Mouse (Mus musculus): Measurements from ENCODE around the gene Gtf2h1. TPM values are rescaled to one million over a fixed set of nuclear protein-coding genes. Genes with fewer than 3 reads are reported as not detected.
"Not testable (repeated sequence)": the region's sequence is repeated elsewhere in the genome, so short reads cannot be mapped to it uniquely, and the experiment has no call there.

Gene Gtf2h1
- 10 to 100 TPM; 32.0 to 41.3 (median 39.0) TPM for total RNA-seq (2022)

DNA sequence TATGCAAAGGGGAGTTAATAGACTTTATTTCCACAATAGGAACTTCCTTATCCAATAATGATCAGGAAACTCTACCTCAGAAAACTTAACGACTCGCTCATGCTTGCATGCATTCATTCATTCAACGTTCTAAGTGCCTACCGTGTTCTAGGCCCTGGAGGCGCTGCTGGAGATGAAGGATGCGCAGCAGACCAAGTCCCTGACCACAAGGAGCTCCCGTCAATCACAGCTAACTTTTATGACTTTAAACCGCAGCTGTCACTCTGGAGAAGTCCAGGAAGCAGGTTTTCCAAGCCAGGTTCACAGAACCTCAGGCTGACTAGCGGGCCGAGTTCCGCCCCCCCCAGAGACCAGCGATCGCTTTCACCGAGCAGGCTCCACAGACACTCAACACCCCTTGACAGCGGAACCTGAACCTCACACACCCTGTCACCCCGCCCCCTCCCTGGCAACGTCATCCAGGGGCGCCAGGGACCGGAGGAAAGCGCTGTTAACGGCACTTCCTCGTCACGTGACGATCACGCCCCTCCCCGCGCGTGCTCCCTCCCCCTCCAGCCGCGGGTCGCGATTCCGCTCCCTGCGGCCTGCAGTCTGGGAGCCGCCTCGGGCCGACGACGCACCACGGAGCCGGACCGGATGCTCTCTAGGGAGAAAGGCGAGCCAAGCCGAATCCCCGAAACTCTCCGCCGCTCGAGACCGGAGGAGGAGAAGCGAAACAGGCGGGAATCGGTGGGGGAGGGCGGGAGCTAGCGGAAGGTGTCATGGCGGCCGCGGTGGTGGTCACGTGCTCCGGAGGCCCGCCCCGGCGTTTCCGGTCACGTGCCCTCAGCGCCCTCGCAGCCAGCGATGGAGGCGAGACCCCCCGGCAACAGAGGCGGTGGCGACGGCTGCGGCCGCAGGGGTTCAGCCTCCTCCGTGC lies at the start of gene Gtf2h1, which contains the start of gene Hps5:
TSS of gene Gtf2h1 (plus strand) at position 817 of the 919 bp plus-strand sequence.
TSS of gene Hps5 (minus strand) at position 778 of the 919 bp plus-strand sequence.
- DNase-seq: peak; percentile 97

DNA sequence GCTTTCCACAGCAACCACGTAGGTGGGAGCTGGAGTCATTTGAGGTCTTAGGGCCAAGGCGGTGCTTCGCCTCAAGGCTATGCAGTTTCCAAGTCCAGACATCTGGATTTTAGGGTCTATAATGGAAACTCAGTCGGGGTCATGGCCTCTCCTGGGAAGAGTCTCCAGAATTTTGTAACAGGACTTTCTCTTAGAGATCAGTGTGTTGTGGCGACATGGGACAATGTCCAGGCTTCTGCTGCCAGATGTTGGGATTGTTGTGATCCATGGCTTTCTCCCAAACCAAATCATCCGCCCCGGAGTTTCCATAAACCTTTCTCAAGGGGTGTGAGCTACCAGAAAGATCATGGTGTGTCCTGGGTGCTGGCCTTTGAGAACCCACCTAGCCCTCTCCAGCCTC lies 49.5 kb upstream of the Gtf2h1 start:
- no peak for DNase-seq

DNA sequence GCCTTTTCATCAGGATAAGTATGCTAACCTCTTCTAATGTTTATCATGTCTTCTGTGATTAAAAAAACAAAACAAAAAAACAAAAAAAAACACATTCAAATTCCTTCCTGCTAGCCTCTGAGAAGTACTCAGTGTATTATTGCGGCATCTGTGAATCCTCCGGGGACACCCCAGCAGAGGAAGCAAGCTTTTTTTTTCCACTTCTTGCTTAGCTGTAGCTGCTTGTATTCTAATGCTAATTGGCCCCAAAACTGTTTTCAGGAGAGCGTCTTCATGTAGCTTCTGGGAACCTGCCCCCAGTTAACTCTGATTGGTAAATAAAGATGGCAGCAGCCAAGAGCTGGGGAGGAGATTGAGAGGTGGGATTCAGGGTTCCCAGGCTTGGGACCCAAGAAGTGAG lies 47.4 kb upstream of the Gtf2h1 start:
- DNase-seq: no peak

DNA sequence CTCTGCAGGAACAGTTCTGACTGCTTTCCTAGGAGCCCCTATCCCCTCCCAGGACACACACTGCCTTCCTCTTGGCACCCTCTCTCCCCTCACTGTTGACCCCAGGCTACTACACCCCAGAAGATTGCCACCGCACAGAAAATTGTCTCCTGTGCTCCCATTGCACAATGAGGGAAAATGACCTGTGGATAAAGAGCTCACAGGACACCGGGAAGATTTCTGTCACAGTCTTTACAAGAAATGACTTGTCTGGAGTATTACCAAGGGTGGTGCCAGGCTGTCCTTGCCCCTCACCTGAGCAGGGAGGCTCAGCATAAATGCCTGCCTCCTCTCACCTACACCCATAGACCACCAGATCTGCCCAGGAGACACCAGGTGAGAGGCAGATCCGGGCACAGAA lies 44.4 kb upstream of the Gtf2h1 start, which contains the start of gene Saa2:
TSS of gene Saa2 (plus strand) at position 301 of the 400 bp plus-strand sequence.
- no peak for DNase-seq

DNA sequence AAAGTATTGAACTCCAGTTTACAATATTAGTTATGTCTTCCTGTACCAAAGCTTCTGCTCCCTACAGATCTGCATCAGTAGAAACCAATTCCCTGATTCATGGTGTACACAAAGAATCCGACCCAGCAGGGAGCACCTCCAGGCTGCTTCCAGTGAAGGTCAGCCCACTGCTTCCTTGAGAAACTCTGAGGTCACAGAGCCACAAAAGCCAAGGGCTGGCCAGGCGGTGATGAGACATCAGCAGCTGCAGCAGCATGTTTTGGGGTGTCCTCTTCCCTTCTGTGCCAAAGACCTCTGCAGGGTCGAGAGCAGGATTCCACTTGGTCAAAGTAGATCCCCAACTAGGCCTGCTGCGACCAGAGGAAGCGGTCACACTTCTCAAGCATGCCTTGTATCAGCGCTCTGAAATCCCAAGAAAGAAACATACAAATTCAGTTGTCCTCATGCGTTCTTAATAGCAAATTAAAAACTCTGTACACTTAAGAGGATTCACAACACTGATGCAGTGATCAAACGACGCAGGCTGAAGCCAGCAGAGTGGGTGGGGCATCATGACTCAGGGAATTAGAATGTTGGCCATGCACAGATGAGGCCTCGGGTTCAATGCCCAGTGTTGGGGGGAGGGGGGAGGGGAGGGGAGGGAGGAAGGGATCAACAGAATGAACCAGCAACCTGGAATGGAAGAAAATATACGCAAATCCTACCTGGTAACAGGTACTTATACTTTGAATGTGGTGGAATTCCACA lies 34.7 kb upstream of the Gtf2h1 start:
- DNase-seq: peak; percentile 28

DNA sequence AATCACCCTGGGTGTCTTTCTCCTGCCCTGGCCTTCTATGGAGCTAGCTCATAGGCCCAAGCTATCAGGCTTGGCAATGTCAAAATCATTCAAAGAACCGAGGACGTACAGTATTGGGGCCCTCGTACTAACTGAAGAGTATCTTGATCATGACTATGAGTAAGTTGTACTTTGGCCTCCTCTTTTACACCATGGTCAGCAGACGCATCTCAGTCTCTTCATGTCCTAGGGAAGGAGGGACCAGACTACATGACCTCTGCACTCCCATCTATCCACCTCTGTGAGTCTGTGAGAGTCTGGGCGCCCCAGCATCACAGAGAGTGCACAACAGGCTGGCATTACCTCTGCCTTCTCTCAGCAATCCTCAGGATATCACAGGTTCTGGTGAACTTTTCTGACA lies 33.3 kb upstream of the Gtf2h1 start:
- no peak for DNase-seq

DNA sequence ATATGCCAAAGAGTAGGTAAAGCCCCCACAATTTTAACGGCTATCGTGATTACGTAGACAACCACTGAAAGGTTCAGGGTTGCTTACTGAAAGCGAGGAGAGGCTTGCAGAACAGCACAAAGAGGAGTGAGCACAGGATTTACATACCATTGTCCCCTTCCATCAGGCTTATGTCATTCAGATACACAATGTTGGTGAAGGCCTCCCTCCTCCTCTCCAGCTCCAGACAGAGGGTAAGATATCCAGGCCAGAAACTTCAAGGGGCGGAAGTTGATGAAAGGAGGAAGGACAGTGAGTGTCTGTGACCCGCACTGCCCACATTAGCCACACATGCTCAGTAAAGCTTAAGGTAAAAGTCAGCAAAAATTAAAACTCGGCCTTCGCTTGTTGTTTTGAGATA lies 31.2 kb upstream of the Gtf2h1 start:
- no peak for DNase-seq

DNA sequence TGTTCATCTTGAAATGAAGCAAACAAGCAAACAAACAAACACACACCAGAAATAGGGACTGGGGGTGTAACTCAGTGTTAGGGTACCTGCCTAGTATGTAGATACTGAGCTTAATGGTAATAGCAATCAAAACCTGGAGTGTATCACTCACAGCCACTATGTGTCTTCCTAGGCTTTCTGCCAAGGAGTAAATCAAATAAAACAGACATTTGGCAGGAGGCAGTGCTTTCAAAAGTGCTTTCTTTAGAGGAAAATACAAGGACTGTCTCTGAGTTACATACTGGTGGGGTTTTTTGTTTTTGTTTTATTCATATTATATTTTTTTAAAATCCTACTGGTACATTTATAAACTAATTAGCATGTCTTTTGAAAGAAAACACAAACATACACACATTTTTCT lies 28.5 kb upstream of the Gtf2h1 start:
- DNase-seq: no peak

DNA sequence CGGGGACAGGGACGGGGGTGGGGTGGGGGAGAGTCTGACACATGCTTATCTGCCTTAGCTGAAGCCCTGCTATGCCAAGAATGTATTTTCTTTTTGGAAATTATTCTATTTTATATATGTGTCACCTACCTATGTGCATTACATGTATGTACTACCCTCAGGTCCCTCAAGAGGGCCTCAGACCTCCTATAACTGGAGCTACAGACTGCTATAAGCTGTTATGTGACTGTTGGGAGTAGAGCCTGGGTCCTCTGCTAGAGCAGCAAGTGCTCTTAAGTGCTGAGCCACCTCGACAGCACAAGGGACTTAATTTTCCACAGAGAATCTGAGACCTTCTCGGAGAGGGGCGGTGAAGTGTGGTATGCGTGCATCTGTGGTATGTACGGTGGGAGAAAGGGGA lies 27.5 kb upstream of the Gtf2h1 start:
- DNase-seq: no peak

DNA sequence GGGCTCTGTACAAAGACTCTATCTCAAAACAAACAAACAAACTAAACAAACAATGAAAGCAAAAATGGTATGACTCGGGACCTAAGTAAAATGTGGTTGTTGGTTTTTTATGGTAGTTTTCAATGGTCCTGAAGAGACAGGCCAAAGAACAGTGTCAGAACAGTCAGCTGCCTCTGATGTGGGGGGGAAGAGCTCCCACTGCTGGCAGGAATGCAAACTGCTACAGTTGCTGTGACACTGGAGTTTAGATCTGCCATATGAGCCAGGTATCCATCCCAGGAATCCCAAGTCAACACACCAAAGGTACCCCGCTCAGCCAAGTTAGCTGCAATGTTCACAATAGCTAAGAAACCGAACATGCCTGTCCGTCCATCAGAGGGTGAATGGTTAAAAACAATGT lies 25.2 kb upstream of the Gtf2h1 start:
- DNase-seq: peak; percentile 16

DNA sequence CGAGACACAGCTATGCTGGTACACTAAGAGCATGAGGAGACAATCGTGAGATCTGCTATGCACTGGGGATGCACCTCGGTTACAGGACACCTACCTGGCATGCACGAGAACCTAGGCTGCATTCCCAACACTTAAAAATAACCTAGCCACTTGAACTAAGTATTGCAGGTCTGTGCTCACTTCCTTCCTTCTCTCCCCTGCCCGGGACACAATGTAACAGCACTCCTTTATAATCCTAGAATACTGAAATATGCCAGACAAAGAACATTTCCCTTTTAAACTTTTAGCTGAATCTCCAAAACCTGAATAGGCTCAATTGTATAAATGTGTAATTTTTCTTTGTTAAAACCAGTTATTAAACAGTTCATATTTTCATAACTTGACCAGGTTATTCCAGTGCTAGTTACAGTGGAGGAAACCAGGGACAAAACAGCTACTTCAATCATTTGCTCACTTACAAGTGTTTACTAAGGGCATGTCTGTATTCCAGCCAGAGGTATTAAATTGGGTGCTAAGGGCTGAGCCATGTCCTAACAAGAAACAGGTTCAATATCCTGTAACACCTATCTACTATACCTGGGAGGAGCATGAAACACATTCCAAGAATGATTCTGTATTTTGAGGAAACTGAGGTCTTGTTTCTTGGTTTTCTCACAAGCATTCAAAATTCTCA lies 6.6 kb upstream of the Gtf2h1 start:
- no peak for DNase-seq

DNA sequence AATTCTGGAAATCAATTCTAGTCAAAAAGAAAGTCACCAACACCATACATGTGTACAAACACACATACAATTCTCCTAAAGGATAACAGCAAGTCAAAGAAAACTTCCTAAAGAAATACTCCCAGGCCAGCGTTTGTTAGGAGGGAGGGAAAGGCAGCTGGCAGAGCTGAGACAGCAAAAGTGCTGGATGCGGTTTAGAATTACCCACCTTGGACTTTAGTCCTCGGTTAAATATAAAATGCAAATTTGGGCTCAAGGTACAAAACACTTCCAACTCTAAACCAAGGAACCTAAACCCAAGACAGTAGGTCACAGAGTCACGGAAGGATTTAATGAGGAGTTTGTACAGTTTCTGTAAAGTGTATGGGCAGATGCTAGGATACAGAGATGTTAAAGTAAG lies 2.0 kb upstream of the Gtf2h1 start:
- no peak for DNase-seq

DNA sequence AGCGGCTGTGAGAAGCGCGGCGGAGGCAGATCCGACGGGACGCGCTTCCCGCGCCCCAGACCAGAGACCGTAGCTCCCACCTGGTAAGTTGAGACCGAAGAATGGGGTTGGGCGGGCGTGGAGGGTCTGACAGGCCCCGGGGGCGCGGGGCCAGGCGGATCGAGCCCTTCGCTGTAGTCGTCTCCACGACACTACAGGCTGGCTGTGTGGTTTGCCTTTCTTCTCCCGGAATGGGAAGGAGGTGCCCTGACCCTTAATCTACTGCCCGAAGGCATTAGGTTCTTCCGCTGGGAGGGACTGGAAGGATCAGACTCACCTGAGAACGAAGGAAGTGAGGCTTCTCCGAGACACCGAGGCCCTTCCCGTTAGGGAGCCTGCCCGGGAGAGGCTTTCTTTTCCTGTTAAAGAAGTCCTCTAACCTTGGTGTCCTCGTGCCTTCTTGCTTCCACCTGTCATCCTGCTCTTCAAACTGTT lies 340 bp downstream of the Gtf2h1 start:
- DNase-seq: no peak

DNA sequence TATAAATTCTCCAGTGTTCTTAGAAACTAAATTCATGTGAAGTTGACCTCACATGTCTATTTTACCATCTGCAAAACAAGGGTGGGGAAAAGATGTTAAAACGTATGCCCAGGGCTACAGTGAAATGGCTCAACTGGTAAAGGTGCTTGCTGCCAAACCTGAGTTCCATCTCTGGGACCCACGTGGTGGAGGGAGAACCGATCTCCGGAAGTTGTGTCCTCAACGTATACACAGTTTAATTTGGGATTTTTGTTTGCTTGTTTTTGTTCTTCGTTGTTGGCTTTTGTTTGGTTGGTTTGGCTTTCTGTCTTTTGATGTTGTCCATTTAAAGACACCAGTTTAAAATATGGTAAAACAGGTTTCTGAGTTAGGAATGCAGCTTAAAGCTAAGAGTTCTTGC lies 876 bp downstream of the Gtf2h1 start:
- no peak for DNase-seq

DNA sequence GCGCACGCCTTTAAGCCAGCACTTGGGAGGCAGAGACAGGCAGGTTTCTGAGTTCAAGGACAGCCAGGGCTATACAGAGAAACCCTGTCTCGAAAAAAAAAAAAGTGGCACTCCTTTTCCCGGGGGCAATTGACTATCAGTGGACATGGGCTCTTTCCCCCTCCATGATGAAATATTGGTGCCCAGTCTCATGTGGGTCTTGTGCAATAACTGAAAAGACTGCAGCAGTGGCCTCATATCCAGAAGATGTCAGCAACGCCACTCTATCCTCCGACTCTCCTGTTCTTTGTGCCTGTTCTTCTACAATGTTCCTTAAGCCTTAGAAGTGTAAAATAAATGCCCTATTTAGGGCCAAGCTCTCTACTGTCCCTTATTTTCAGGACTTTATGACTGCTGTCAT lies 14.4 kb downstream of the Gtf2h1 start:
- no peak for DNase-seq

DNA sequence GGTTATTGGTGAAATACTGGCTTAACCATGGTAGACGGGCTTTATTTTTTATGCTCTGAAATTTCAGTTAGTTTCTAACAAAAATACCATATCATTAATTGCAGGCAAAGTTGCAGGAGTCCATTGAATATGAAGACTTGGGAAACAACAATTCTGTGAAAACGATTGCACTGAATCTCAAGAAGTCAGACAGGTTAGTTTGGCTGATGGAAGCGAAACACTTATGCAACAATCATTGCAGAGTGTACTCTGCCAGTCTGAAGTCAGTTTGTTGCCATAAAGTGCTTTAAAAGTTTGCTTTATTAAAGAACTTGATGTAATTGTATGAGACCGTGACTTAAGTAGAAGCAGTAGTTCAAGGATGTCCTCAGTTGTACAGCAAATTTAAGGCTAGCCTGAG lies 18.1 kb downstream of the Gtf2h1 start:
- no peak for DNase-seq

DNA sequence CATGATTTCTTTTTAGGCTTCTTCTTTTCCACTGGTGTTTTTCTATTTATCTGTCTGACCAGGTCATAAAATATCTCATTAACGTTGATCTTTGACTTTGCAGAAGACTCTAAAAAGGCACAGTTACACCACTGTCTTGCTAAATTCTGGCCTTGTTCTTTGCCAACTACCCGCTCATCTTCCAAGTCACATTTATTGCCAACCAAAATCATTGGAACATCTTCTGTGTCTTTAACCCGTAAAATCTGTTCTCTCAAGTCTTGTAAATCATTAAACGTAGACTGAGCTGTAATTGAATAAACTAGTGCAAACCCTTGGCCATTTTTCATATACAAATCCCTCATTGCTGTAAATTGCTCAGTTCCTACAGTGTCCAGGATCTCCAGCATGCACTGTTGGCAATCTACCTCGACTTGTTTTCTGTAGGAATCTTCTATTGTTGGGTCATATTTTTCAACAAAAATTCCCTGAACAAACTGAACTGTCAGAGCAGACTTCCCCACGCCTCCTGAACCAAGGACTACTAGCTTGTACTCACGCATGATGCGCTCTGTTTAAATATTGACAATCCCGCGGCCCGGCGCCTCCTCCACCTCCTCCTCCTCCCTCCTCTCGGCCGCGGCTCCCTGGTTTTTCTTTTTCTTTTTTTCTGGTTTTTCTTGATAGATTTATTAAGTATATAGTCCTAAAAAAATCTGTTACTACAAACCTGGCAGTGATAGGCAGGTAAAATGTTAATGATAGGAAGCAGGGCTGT lies 25.2 kb downstream of the Gtf2h1 start:
- DNase-seq: not testable (repeated sequence)

DNA sequence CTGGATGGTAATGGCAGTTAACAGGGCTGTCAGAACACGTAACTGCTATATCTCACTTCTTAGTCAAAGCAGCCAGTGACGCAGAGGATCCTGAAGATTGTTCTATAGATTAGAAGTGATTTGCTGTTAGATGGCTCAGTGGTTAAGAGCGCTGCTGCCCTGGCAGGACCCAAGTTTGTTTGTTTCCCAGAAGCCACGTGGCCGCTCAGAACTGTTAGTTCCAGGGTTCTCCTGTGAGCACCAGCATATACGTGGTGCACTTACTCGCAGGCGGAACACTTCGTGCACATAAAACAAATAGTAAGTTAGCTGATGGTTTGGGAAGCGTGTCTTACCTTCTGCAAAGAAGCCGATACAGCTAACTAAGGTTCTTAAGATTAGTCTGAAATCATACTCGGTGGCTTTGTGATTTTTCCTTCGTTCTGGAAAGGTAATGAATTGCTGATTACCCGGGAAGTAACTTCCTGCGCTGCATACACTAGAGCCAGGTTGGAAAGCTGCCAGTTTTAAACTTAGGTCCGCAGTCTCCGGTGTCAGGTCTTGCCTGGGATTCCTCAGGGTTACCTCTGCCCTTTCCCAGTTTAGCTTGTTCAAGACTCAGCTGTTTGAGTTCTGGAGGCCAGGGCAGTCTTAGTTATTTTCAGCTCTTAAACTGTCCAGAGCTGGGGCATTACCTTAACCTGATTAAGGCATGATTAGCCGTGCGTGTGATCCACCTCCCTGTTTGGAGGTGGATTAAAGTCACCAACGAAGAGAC lies 31.3 kb downstream of the Gtf2h1 start:
- no peak for DNase-seq

DNA sequence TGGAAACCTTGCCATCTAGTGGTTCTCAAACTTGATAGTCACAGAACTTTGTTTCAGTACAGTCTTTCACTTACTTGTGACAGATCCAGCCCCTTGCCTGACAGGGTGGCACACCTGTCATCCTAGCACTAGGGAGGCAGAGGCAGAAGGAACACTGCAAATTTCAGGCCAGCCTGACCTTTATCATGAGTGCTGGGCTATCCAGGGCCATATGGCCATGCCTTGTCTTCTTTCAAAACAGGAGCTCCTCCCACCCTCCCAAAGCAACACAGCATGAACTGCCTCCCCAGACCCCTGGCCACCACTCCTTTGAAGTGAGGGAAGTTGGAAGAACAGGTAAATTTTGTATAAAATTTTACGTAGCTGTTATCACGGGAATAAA lies 31.9 kb downstream of the Gtf2h1 start:
- no peak for DNase-seq

DNA sequence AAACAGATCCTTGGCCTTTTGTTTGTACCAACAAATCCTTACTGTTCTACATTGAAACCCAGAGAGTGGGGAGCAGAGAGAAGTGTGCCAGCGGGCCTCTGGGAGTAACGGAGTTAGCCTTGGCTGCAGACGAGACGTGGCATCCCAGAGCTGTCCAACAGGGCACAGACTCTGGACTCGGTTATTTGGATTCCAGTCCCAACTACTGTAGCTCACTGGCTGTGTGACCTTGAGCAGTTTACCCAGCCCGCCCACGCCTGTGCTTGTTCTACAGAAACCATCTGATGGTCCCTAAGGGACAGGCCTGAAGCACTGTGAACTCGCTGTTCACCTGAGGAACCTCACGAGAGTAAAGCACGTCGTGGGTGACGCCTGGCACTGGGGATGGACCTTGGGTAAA lies 34.0 kb downstream of the Gtf2h1 start:
- DNase-seq: no peak
